Mouse (Mus musculus): ENCODE measurements at regions not wholly inside any gene's neighbourhood (a gene's known extent, or its start where the extent isn't known, plus 50 kb on each side); places are given as distances from the start of the nearest gene placed in this dataset.

DNA sequence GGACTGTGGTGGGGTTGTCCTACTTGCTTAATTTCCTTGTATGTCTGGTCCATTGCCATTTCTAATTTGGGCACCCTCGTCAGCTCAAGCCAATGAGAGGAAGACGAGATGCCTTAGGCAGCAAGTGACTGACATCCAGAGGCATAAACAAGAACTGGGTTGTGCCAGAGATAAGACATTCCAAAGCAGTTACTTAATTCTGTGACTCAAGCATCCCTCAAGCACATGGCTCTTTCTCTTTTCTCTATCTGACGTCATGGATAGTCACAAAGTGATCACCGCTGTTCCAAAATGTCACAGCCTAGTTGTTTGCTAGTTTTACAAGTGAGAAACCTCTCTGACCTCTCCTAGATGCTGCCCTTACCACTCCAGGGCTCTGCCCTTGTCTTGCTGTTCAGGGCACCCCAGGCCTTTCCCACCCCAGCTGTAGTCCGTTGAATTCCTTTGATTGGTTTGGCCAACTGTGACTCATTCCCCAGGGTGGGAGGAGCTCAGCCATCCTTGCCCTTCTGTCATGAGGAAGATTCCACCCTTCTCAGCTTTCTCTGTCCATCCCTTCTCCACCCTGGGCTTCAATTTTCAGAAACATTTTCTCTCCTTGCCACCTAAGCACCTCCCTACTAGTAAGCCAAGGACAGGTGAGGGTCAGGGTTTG is 78.9 kb downstream of the Chst1 start:
- TF ChIP-seq CTCF (IDR thresholded peaks at IDR 0.05; ENCODE audit: borderline replicate concordance, extremely low read depth, insufficient read depth, insufficient read length) (no peak), POLR2A (IDR thresholded peaks at IDR 0.05; ENCODE audit: borderline replicate concordance, extremely low read depth, insufficient read depth, insufficient read length, poor library complexity, severe bottlenecking) (no peak)

Data from brain, embryonic 14.5 days (tissue).